Mouse (Mus musculus): Measurements from ENCODE around the gene CK137956. TPM values are rescaled to one million over a fixed set of nuclear protein-coding genes. Genes with fewer than 3 reads are reported as not detected.

The CK137956 gene
- 1.2 and 1.5 TPM in 2 replicates for polyA plus RNA-seq (2014; fragmentation: Nextera tagmentation; extraction: Ambion mirVana)

- H3K4me1 ChIP-seq (ENCODE audit: control insufficient read depth, insufficient read depth, low read length): no peaks in the 10 kb centered on the region
- 7% methylated on average over 39 of the region's 39 CpGs for WGBS
- ATAC-seq (ENCODE audit: low read depth): no peak
- H3K9ac ChIP-seq (replicated peaks; ENCODE audit: low read depth, low read length): no peak within 1 kb of the TSS
- H3K27me3 ChIP-seq (ENCODE audit: control insufficient read depth, insufficient read depth, low read length): peaks cover 9% of the 10 kb centered on the region; the same call in 1 of the 2 replicates
- no peak within 1 kb of the TSS for H3K27ac ChIP-seq (ENCODE audit: low read depth, low read length)
- no peak within 1 kb of the TSS; the same call in 1 of the 2 replicates for H3K4me2 ChIP-seq (ENCODE audit: low read depth, low read length)
- H3K36me3 ChIP-seq (ENCODE audit: control insufficient read depth, insufficient read depth, low read length): no peaks in the 10 kb centered on the region
- H3K4me3 ChIP-seq (ENCODE audit: low read depth, low read length): no peak within 1 kb of the TSS
- H3K9me3 ChIP-seq (ENCODE audit: control insufficient read depth, low read length): no peaks in the 10 kb centered on the region
These were observed at the start of gene CK137956 for GRCm38 (mm10) chr4:127970901-127971868. CK137956 (minus strand) TSS chr4:127970951.

DNA sequence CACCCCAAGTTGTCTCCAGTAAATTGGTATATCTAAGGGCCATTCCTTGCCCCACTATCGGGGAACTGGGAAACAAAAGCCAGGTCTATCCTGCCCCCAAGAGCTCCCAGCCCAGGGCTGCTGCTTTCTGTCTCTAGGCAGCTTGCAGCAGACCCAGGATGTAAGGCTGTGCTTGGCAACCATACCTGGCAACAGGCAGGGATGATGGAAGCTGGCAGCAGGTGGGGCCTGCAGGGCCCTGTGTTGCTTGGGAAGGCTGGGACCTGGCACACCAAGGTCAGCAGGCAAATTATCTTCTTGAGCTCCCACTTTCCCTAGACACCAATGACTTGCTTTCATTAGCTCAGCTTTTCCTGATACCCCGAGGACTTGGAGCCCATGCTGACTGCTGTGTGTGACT lies 48.7 kb upstream of the CK137956 start:
- H3K9me3 ChIP-seq (ENCODE audit: control insufficient read depth, low read length): no peaks in the 10 kb centered on the region
- WGBS: 79% methylated on average over 2 of the region's 2 CpGs
- no peak overlapping the region for H3K27ac ChIP-seq (ENCODE audit: low read depth, low read length)
- H3K4me2 ChIP-seq (ENCODE audit: low read depth, low read length): no peak overlapping the region
- H3K4me1 ChIP-seq (ENCODE audit: control insufficient read depth, insufficient read depth, low read length): peaks cover 3% of the 10 kb centered on the region; the same call in 1 of the 2 replicates
- H3K36me3 ChIP-seq (ENCODE audit: control insufficient read depth, insufficient read depth, low read length): no peaks in the 10 kb centered on the region
- no peaks in the 10 kb centered on the region for H3K27me3 ChIP-seq (ENCODE audit: control insufficient read depth, insufficient read depth, low read length)
- no peak overlapping the region for H3K4me3 ChIP-seq (ENCODE audit: low read depth, low read length)
- H3K9ac ChIP-seq (replicated peaks; ENCODE audit: low read depth, low read length): no peak overlapping the region
- no peak for ATAC-seq (ENCODE audit: low read depth)

DNA sequence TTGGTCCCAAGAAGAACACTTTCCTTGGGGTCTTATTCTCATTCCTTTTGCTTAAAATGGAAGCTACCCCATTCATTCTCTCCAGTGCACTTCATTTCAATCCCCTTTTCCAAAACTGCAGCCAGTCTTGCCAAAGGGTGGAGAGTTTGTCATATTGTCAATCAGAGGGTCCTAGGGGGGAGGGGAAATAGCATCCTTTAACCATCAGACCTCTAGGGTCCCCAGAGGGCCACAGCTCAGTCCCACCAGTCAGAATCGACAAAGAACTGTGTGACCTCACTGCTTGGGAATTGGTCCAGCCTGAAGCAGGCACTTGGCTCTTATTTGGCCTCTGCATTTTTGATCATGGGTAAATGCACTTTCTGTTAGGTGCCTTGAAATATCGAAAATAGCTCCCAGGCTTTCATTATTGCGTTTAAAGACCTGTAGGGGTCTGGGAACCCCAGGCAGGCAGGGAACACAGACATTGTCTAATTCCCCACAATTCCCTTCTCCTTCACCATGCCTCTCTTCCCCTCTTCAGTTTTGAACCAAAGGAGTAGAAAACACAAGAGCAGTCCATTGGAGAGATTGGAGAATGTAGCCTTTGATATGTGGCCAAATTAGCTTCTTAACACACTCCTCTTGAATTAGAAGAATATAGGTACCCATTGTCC lies 34.2 kb upstream of the CK137956 start:
- H3K27ac ChIP-seq (ENCODE audit: low read depth, low read length): no peak overlapping the region
- H3K4me1 ChIP-seq (ENCODE audit: control insufficient read depth, insufficient read depth, low read length): no peaks in the 10 kb centered on the region
- H3K9ac ChIP-seq (replicated peaks; ENCODE audit: low read depth, low read length): no peak overlapping the region
- ATAC-seq (ENCODE audit: low read depth): no peak
- H3K4me3 ChIP-seq (ENCODE audit: low read depth, low read length): no peak overlapping the region
- no peaks in the 10 kb centered on the region for H3K36me3 ChIP-seq (ENCODE audit: control insufficient read depth, insufficient read depth, low read length)
- 67% methylated on average over 3 of the region's 3 CpGs for WGBS
- no peaks in the 10 kb centered on the region for H3K9me3 ChIP-seq (ENCODE audit: control insufficient read depth, low read length)
- H3K27me3 ChIP-seq (ENCODE audit: control insufficient read depth, insufficient read depth, low read length): no peaks in the 10 kb centered on the region
- H3K4me2 ChIP-seq (ENCODE audit: low read depth, low read length): no peak overlapping the region

DNA sequence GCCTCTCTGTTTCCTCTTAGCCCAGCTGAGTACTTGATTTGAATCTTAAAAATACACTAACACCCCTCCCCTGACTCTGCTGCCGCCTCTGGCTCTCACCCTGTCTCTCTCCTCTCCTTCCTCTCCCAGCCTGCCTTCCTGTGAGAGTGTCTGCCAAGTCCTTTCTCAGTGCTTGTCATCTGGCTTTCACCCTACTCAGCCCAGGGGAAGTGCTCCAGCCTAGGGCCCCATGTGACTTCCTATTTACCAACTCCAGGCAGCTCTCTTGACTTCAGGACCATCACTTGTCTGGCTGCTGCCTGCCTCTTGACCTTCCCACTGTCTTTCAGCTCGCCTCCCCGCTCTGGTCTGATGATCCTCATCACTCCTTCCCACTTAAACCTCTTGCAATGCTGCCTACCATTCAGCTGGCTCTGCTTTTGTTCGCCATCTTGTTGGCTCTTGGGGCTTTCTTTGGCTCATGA lies 31.9 kb upstream of the CK137956 start:
- ATAC-seq (ENCODE audit: low read depth): no peak
- H3K27ac ChIP-seq (ENCODE audit: low read depth, low read length): no peak overlapping the region
- H3K27me3 ChIP-seq (ENCODE audit: control insufficient read depth, insufficient read depth, low read length): no peaks in the 10 kb centered on the region

GRCm38 (mm10) chr4:127999281-127999680 lies 28.5 kb upstream of the CK137956 start:
- no peak for ATAC-seq (ENCODE audit: low read depth)
- no peaks in the 10 kb centered on the region for H3K4me1 ChIP-seq (ENCODE audit: control insufficient read depth, insufficient read depth, low read length)

More for the DNA sequence above, 31.9 kb upstream of the CK137956 start:
- H3K4me1 ChIP-seq (ENCODE audit: control insufficient read depth, insufficient read depth, low read length): no peaks in the 10 kb centered on the region
- H3K4me3 ChIP-seq (ENCODE audit: low read depth, low read length): no peak overlapping the region
- 76% methylated on average over 4 of the region's 4 CpGs for WGBS
- H3K9ac ChIP-seq (replicated peaks; ENCODE audit: low read depth, low read length): no peak overlapping the region
- no peaks in the 10 kb centered on the region for H3K9me3 ChIP-seq (ENCODE audit: control insufficient read depth, low read length)
- H3K4me2 ChIP-seq (ENCODE audit: low read depth, low read length): no peak overlapping the region
- no peaks in the 10 kb centered on the region for H3K36me3 ChIP-seq (ENCODE audit: control insufficient read depth, insufficient read depth, low read length)

GRCm38 (mm10) chr4:127989347-127989995 lies 18.7 kb upstream of the CK137956 start:
- H3K4me2 ChIP-seq (ENCODE audit: low read depth, low read length): peak overlapping the region; percentile 61
- ATAC-seq (ENCODE audit: low read depth): no peak; the same call in 1 of the 2 replicates
- peak overlapping the region; percentile 75 for H3K4me3 ChIP-seq (ENCODE audit: low read depth, low read length)
- no peak overlapping the region for H3K27ac ChIP-seq (ENCODE audit: low read depth, low read length)
- peak overlapping the region; percentile 78 for H3K9ac ChIP-seq (replicated peaks; ENCODE audit: low read depth, low read length)
- WGBS: 7% methylated on average over 18 of the region's 18 CpGs
- no peaks in the 10 kb centered on the region for H3K9me3 ChIP-seq (ENCODE audit: control insufficient read depth, low read length)
- H3K27me3 ChIP-seq (ENCODE audit: control insufficient read depth, insufficient read depth, low read length): no peaks in the 10 kb centered on the region
- H3K4me1 ChIP-seq (ENCODE audit: control insufficient read depth, insufficient read depth, low read length): peaks cover 13% of the 10 kb centered on the region; the same call in 1 of the 2 replicates
- no peaks in the 10 kb centered on the region for H3K36me3 ChIP-seq (ENCODE audit: control insufficient read depth, insufficient read depth, low read length)

More at GRCm38 (mm10) chr4:127999281-127999680, 28.5 kb upstream of the CK137956 start:
- H3K4me2 ChIP-seq (ENCODE audit: low read depth, low read length): no peak overlapping the region
- no peaks in the 10 kb centered on the region for H3K36me3 ChIP-seq (ENCODE audit: control insufficient read depth, insufficient read depth, low read length)
- no peak overlapping the region for H3K4me3 ChIP-seq (ENCODE audit: low read depth, low read length)
- no peaks in the 10 kb centered on the region for H3K27me3 ChIP-seq (ENCODE audit: control insufficient read depth, insufficient read depth, low read length)
- 83% methylated on average over 3 of the region's 3 CpGs for WGBS
- H3K9ac ChIP-seq (replicated peaks; ENCODE audit: low read depth, low read length): no peak overlapping the region
- H3K27ac ChIP-seq (ENCODE audit: low read depth, low read length): no peak overlapping the region
- H3K9me3 ChIP-seq (ENCODE audit: control insufficient read depth, low read length): no peaks in the 10 kb centered on the region

DNA sequence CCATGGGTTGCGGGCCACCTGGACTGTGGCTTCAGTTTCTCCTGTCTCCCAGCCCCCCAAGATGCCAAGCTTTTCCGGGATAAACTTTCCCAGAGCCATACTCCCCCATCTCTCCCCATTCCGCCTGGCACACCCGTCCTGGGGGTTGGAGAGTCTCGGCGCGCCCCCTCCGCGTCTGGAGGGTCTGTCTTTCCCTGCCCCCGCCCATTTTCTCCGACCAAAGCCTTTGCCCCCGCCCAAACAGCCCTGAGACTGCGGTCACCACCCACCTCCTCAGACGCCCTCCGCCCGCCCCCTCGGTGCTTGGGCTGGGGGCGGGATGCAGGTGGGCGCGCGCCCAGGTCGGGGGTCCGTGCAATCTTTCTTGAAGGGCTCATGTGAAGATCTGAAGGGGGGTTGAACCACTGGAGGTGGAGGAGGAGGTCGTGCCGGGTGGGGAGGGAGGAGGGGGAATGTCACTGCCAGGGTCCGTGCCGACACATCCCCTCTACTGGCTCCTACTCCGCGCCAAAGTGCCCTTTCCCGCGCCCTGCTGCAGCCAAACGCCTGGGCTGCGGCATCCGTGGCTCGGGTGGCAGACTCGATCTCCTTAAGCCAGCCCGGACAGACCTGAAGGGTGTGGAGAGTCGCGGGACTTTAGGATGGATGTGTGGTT lies 17.9 kb upstream of the CK137956 start:
- WGBS: 1% methylated on average over 35 of the region's 39 CpGs
- ATAC-seq (ENCODE audit: low read depth): no peak
- no peaks in the 10 kb centered on the region for H3K36me3 ChIP-seq (ENCODE audit: control insufficient read depth, insufficient read depth, low read length)
- H3K27me3 ChIP-seq (ENCODE audit: control insufficient read depth, insufficient read depth, low read length): no peaks in the 10 kb centered on the region
- H3K9me3 ChIP-seq (ENCODE audit: control insufficient read depth, low read length): no peaks in the 10 kb centered on the region
- peak overlapping the region; percentile 75 for H3K4me3 ChIP-seq (ENCODE audit: low read depth, low read length)
- peaks cover 13% of the 10 kb centered on the region; the same call in 1 of the 2 replicates for H3K4me1 ChIP-seq (ENCODE audit: control insufficient read depth, insufficient read depth, low read length)
- H3K4me2 ChIP-seq (ENCODE audit: low read depth, low read length): peak overlapping the region; percentile 61
- peak overlapping the region; percentile 78 for H3K9ac ChIP-seq (replicated peaks; ENCODE audit: low read depth, low read length)
- H3K27ac ChIP-seq (ENCODE audit: low read depth, low read length): peak overlapping the region; percentile 84

GRCm38 (mm10) chr4:127987784-127988455 lies 17.2 kb upstream of the CK137956 start, which contains the start of gene Csmd2:
Csmd2 (plus strand) TSS chr4:127987857.
- peaks cover 13% of the 10 kb centered on the region; the same call in 1 of the 2 replicates for H3K4me1 ChIP-seq (ENCODE audit: control insufficient read depth, insufficient read depth, low read length)
- ATAC-seq (ENCODE audit: low read depth): peak; percentile 19; the same call in 1 of the 2 replicates
- H3K9me3 ChIP-seq (ENCODE audit: control insufficient read depth, low read length): no peaks in the 10 kb centered on the region
- no peaks in the 10 kb centered on the region for H3K36me3 ChIP-seq (ENCODE audit: control insufficient read depth, insufficient read depth, low read length)
- peak within 1 kb of the TSS; percentile 61 for H3K4me2 ChIP-seq (ENCODE audit: low read depth, low read length)
- peak within 1 kb of the TSS; percentile 75 for H3K4me3 ChIP-seq (ENCODE audit: low read depth, low read length)
- H3K27ac ChIP-seq (ENCODE audit: low read depth, low read length): peak within 1 kb of the TSS; percentile 84
- no peaks in the 10 kb centered on the region for H3K27me3 ChIP-seq (ENCODE audit: control insufficient read depth, insufficient read depth, low read length)
- peak within 1 kb of the TSS; percentile 78 for H3K9ac ChIP-seq (replicated peaks; ENCODE audit: low read depth, low read length)
- 0% methylated on average over 60 of the region's 65 CpGs for WGBS

All from neural tube, embryonic 14.5 days (tissue).